Mouse (Mus musculus): ENCODE results near the gene 2410004B18Rik.
A peak's percentile ranks its signal among the peaks of the same experiment; 100 is the strongest.

Gene 2410004B18Rik

DNA sequence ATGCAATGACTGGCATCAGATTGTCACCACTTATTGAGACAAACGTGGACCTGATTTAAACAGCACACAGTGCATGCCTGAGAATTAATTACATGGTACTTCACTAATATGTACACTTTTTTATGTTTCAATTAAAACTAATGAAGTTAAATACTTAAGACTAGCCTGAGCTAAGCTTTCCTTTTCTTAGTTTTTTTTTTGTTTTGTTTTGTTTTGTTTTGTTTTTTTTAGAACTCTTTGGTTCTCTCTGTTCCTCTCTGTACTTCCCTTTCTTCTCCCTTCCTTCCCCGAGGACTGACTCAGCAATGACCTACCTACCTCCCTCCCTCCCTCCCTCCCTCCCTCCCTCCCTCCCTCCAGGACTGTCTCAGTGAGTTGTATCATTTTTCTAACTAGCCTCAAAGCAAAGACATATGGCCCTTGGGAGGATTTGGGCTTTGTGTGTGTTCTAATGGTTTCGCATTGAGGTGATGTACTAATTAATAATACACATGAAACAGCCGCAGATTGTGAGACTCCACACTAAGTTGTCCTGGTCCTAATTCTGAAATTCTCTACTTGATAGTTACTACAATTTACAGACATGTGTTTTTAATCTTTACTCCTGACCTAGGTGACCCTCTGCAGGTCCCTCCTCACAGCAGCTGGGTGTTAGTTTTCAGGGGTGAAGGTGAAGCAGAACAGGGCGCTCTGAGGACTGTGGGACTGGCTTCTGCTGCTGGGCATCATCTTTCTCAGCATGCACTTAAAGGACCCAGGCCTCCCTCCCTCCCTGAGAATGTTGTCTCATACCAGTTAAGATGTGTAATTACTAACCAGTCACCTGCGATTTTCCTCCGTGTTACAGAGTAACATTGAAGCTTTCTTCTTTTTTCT is 8.1 kb upstream of the 2410004B18Rik start:
- DNase-seq = no peak

- DNase-seq = no peak
Measured at GRCm38 (mm10) chr3:145933845-145934244, 4.0 kb upstream of the 2410004B18Rik start.

DNA sequence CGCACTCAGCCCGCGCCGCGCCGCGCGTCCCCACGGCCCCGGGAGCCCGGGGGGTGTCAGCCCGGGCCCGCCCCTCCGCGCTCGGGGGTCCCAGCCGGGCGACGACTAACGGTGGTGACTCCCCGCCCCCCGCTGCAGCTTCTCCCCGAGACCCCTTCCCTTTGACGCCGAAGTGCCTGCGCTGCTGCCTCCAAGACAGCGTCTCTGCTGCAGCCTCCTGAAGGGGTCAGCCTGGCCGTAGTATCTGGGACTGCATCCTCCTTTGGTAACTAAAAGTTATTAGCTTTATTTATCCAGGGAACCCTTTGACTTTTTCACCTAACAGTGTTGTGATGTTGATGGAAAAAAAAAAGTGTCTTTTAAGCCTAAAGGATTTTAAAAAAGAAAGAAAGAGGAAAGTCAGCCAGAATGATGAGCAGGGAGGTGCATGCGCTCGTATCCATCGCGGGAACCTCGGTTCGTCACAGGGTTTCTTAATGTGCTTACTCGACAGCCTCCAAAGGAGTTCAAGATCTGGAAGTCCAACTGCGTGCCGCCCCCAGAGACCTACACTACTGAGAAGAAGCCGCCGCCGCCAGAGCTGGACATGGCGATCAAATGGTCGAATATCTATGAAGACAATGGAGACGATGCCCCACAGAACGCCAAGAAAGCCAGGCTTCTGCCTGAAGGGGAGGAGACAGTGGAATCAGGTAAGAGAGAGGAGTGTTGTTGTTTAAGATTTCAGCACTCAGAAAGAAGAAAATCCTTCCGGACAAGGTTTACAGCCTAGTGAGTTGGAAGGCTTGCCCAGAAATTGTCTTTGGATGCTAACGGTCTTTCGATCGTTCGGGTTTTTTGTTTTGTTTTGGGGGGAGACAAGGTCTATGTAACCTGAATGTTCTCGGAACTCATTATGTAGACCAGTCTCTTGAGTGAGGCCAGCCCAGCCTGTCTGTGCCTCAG is 863 bp downstream of the 2410004B18Rik start:
- peak in 1 of 2 experiments; percentile 57 for DNase-seq

GRCm38 (mm10) chr3:145939402-145939801 is 1.6 kb downstream of the 2410004B18Rik start:
- no peak for DNase-seq

DNA sequence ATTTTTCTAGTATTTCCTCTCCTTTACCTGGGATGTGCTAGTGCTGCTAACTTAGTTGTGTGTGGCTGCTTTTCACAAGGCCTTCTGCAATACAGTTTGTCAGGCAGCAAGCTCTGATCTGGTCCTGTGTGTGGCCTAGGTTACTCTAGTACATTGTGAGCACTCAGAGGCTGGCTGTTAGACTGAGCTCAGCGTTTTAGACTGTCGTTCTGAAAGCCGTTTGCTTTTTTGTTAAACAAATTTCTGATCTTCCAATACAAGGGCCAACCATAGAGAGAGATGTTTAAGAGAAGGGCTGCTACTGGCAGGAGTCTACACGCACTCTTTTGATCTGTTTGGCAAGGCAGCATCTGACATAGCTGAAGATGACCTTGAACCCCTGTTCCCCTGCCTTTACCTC is 2.2 kb downstream of the 2410004B18Rik start:
- DNase-seq = no peak

- peak; percentile 47 to 55 for DNase-seq
Measured at GRCm38 (mm10) chr3:145941971-145942370, 4.2 kb downstream of the 2410004B18Rik start.

DNA sequence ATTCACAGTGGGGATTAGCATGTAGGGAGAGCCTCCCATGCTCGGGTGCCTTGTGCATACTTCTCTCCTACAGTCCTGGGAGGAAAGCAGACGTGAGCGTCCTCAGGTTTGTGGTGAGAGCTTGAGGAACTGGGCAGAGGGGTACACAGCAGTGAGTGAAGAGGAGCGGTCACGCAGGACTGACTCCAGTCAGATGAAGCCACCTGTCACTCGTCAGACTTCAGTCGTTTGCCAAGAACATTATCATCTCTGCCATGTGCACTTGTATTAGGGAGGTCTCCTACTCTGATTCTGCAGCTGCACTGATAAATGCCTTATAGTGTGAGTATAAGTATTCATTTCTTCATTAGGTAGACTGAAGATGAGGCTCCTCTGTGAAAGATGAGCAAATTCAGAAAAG is 6.5 kb downstream of the 2410004B18Rik start:
- DNase-seq = no peak

DNA sequence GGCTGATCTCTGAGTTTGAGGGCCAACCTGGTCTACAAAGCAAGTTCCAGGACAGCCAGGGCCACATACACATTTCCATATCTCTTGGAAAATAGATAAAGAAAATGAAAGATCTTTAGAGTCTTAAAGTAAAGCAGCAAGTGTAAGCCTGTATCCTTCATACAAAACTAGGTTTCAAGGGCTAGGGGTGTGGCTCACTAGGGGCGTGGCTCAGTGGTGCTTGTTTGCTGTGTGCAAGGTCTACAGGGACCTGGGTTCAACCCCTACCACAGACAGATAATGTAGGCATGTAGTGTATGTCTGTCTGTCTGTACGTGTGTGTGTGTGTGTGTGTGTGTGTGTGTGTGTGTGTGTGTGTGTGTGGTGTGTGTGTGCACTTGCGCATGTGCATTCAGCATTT is 8.1 kb downstream of the 2410004B18Rik start:
- DNase-seq = no peak

DNA sequence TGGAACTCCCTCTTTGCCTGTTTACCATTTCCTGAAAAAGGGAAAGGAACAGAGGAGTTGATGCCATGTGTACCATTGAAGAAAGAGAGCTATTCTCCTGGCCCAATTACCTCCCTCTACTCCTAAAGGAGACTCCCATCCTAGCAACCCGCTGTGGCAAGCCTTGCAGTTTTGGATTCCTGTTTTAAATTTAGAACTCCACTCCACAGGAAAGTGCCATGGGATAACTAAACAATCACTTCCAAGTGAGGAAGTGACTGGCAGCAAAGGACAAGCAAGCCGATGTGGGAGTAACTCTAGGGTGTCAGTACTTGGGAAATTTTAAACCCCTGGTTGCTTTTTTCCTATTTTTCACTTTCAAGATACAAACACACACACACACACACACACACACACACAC is 8.8 kb downstream of the 2410004B18Rik start:
- no peak for DNase-seq

DNA sequence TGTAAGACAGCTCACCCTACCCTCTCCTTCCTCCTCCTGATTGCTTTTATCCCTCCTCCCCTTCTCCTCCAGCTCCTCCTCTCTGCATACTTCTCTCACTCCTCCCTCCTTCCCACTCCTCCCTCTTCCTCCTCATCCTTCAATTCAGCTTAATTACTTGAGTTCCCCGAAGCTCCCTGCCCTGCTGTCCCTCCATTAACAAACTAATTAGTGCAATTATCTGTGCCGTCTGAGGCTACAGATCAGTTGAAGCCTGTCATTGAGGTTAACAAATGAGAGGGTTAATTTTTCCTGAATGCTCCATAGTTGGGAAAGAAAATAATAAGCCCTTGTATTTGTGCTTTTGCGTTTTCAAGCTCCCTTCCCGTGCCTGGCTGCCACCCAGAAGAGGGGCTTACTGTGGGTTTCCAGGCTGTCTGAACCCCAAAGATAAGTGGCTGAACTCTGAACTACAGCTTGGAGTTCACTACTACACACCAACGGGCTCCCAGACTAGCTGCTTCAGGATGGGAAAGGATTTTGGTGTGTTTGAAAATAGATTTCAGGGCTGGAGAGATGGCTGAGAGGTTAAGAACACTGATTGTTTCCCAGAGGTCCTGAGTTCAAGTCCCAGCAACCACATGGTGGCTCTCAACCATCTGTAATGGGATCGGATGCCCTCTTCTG is 9.9 kb downstream of the 2410004B18Rik start:
- DNase-seq = no peak

DNA sequence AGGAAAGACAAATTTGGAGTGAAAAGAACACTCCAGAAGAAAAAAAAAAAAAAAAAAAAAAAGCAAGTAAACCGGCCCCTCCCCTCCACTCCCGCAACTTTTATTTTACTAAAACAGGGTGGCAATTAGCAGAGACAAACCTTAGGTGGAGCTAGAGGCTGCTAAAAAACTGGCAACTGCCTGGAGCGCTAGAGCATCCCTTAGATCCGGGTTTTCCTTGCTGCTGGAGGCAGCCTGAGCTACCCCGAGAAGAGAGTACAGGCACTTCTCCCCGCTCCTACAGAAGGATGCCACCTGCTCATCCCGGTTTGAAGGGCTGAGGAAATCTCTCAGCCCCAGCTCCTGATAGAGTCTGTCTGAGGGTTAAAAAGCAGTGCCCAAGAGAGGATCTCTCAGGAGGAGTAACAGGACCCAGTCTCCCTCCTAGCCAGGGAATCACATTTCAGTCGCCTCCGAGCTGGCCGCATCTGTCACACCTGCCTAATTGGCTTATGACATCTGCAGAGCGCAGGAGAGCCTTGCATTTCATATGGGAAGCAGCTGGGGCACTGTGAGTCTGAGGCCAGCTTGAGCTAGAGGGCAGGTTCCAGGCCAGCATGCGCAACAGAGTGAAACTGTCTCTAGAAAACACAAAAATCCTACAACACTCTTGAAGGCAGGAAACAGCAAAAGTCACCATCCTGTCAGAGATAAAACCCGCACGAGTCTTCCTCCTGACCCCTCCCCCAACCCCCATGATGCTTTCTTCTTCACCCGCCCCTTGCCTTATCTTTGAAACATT is 12.4 kb downstream of the 2410004B18Rik start:
- DNase-seq = peak; percentile 19 to 36

GRCm38 (mm10) chr3:145950815-145951130 is 13.0 kb downstream of the 2410004B18Rik start:
- DNase-seq = no peak

GRCm38 (mm10) chr3:145951287-145952165 is 13.7 kb downstream of the 2410004B18Rik start:
- no peak for DNase-seq

DNA sequence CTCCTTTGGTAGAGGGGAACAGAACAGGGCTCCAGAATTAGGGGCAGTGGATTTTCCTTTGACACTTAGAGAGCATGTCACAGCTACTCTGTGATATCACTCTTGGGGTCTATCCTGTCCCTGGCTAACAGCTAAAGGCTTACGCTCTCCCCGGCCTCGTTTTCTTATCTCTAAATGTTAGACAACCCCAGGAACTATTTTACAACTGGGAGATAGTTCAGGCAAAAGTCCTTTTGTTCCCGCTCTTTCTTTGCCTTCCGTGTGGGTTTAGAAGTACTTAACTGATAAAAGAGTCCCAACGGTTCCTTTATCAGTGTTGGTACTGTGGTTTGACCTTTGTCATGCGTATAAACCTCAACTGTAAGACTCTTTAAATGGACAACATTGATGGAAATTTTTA is 15.1 kb downstream of the 2410004B18Rik start:
- no peak for DNase-seq

DNA sequence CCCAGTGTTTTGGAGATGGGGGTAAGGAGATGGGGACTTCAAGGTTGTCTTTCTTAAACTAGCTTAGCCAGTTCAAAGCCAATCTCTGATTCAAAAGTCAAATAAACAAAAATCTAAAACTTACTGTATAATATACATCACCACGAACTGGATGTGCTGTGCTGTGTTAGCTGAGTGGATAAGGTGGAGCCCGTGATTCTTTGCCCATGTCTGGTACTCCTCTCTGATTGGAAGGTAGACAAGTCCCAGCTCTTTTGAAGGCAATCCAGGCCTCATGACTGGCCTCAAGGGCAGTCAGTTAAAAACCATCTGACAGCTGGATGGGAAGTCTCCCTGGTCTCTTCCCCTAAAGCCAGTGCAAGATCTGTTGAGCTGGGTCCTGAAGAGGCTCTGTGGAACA is 15.6 kb downstream of the 2410004B18Rik start:
- no peak for DNase-seq

- DNase-seq = no peak
Measured at GRCm38 (mm10) chr3:145959824-145960223, 22.0 kb downstream of the 2410004B18Rik start.

DNA sequence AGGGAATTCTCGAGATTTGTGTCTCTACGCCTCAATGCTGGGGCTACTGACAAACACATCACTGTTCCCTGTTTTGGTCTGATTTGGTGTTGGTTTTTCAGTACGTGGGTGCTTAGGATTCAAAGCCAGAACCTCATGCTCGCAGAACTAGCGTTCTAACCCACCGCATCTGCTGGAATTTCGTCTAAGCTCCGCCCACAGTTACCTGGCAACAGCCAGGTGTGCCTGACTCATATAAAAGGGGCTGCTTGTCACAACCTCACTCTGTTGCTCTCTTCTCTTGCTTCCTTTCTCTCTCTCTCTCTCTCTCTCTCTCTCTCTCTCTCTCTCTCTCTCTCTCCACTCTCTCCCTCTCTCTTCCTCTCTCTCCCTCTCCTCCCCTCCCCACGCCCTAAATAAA is 24.6 kb downstream of the 2410004B18Rik start:
- DNase-seq = no peak

DNA sequence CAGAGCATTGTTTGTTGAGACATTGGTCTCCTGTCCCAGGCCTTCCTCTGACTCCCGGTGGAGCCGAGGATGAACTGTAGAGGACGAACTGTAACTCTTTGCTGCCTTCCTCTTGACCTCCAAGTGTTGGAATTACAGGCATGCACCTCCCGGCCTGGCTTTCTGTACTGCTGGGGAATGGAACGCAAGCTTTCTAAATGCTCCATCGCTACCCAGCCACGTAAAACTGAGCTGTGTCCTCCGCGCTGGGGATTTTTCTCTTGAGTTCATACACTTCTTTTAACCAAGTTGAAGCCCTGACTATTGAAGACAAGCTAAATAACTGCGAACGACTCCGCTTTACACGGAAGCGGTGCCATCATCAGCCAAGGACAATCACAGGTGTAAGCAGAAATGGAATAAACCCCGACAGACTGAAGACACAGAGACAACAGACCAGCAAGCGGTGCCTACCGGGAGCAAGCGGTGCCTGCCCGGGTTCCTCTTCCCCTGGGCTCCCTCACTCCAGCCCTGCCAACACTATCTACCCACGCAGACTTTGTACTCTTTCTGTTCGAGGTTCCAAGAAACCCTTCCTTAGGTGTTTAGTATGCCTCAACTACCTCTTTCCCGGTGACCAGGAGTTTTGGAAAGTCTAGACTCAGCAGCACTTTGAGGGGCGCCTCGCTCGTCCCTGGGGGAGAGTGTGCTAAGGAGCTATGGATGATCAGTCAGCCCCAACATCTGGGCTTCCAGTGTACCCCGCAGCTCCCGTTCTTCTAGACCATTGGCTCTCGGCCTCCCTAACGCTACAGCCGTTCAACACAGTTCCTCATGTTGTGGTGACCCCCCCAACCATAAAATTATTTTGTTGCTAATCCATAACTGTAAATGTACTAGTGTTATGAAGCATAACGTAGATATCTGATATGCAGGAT is 25.5 kb downstream of the 2410004B18Rik start:
- DNase-seq = no peak

GRCm38 (mm10) chr3:145964018-145964387 is 26.2 kb downstream of the 2410004B18Rik start:
- DNase-seq = no peak

- no peak for DNase-seq
Measured at GRCm38 (mm10) chr3:145964473-145964872, 26.7 kb downstream of the 2410004B18Rik start.

Measured in thymus, postnatal 36 days (tissue).